Mouse (Mus musculus) heart, embryonic 16.5 days (tissue): ENCODE measurements around the gene Lrp6. TPM values are rescaled to one million over a fixed set of nuclear protein-coding genes. Genes with fewer than 3 reads are reported as not detected.

ENCODE experiments used
- ATAC-seq: fragments of 200-750 bp; cut with Nextera tagmentation; replicated peaks from 2 replicates; pipeline ENCODE4 v1.8.0; 2017; ENCODE audit warnings: moderate number of reproducible peaks; ENCODE audit not compliant: insufficient read depth, low FRiP score; ENCODE audit errors: extremely low read depth
- H3K27ac ChIP-seq: fragments of 300-500 bp; sonication (generic); 2 replicates; pipeline ENCODE4 v1.5.1; 2014; ENCODE audit warnings: mild to moderate bottlenecking, low read length, control low read depth, moderate library complexity
- H3K27me3 ChIP-seq: fragments of 300-500 bp; sonication (generic); 2 replicates; pipeline ENCODE4 v1.6.1; 2014; ENCODE audit warnings: low read length, mixed read lengths; ENCODE audit not compliant: control insufficient read depth, insufficient read depth
- H3K36me3 ChIP-seq: fragments of 300-500 bp; sonication (generic); 2 replicates; pipeline ENCODE4 v1.6.1; 2014; ENCODE audit not compliant: control insufficient read depth, insufficient read depth
- H3K4me1 ChIP-seq: fragments of 300-500 bp; sonication (generic); 2 replicates; pipeline ENCODE4 v1.6.1; 2014; ENCODE audit warnings: low read length, mixed read lengths; ENCODE audit not compliant: control insufficient read depth, insufficient read depth
- H3K4me2 ChIP-seq: fragments of 300-500 bp; sonication (generic); 2 replicates; pipeline ENCODE4 v1.6.1; 2014; ENCODE audit warnings: low read depth, mild to moderate bottlenecking, control low read depth, low read length
- H3K4me3 ChIP-seq: fragments of 300-500 bp; sonication (generic); 2 replicates; pipeline ENCODE4 v1.5.1; 2014; ENCODE audit warnings: mild to moderate bottlenecking, control low read depth, low read length
- H3K9ac ChIP-seq: fragments of 300-500 bp; sonication (generic); 2 replicates; pipeline ENCODE4 v1.6.1; 2014; ENCODE audit warnings: low read length, control low read depth
- H3K9me3 ChIP-seq: fragments of 300-500 bp; sonication (generic); replicated peaks from 2 replicates; pipeline ENCODE4 v1.6.1; 2016; ENCODE audit warnings: low read length; ENCODE audit not compliant: control insufficient read depth
- WGBS: fragments of 180-500 bp; shearing (Covaris S2); extraction: QIAGEN DNeasy Blood & Tissue Kit; methylation state at CpG from one replicate; pipeline ENCODE4 v1.1.7; 2014; 5-methylcytosine and 5-hydroxymethylcytosine counted together
- polyA plus RNA-seq: library from polyadenylated mRNA; unstranded; fragments of >200 nt; fragmentation: Nextera tagmentation; extraction: Ambion mirVana; gene quantifications from 2 replicates; pipeline ENCODE4 v1.2.1, GENCODE M21; 2015

The Lrp6 gene
- polyA plus RNA-seq, 1 experiment from 2014 or later: 21.1 TPM

- no peak overlapping the region for H3K27ac ChIP-seq
- no peaks in the 10 kb centered on the region for H3K27me3 ChIP-seq
- H3K4me1 ChIP-seq: no peaks in the 10 kb centered on the region
- H3K9me3 ChIP-seq: no peaks in the 10 kb centered on the region
- no peak overlapping the region for H3K4me3 ChIP-seq
- no peak overlapping the region for H3K9ac ChIP-seq
- H3K36me3 ChIP-seq: no peaks in the 10 kb centered on the region
- no peak overlapping the region for H3K4me2 ChIP-seq
- WGBS: 17% methylated on average over 3 of the region's 3 CpGs
- no peak for ATAC-seq
Measured at GRCm38 (mm10) chr6:134417886-134418285, 148.9 kb downstream of the Lrp6 start.

GRCm38 (mm10) chr6:134416556-134417105 is 150.1 kb downstream of the Lrp6 start:
- ATAC-seq: no peak
- WGBS: 73% methylated on average over 3 of the region's 3 CpGs
- Histone ChIP-seq H3K4me3 (no peak overlapping the region), H3K36me3 (no peaks in the 10 kb centered on the region), H3K4me1 (no peaks in the 10 kb centered on the region), H3K9ac (no peak overlapping the region), H3K9me3 (no peaks in the 10 kb centered on the region), H3K27ac (no peak overlapping the region), H3K4me2 (no peak overlapping the region), H3K27me3 (no peaks in the 10 kb centered on the region)

DNA sequence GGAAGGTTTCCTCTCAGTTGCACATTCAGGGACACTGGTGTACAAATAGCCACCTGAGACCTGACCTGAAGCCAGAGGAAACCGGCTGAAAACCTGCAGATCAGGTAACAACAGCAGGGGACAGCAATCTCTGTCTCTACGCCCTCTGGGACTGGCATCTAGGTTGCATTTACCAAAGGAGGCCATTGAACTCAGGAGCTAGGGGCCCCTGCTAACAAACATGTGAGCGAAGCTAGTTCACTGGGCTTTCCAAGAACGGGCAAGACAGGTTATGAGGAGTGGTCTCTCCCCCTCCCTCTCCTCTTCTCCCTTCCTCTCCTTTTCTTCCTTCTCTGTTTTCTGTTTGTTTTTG is 152.3 kb downstream of the Lrp6 start:
- Histone ChIP-seq H3K27me3 (no peaks in the 10 kb centered on the region), H3K4me1 (no peaks in the 10 kb centered on the region), H3K4me2 (peak overlapping the region; percentile 16), H3K9ac (no peak overlapping the region), H3K4me3 (peak overlapping the region; percentile 31), H3K27ac (no peak overlapping the region), H3K36me3 (no peaks in the 10 kb centered on the region), H3K9me3 (no peaks in the 10 kb centered on the region)
- no peak for ATAC-seq
- WGBS: 55% methylated on average over 4 of the region's 4 CpGs

DNA sequence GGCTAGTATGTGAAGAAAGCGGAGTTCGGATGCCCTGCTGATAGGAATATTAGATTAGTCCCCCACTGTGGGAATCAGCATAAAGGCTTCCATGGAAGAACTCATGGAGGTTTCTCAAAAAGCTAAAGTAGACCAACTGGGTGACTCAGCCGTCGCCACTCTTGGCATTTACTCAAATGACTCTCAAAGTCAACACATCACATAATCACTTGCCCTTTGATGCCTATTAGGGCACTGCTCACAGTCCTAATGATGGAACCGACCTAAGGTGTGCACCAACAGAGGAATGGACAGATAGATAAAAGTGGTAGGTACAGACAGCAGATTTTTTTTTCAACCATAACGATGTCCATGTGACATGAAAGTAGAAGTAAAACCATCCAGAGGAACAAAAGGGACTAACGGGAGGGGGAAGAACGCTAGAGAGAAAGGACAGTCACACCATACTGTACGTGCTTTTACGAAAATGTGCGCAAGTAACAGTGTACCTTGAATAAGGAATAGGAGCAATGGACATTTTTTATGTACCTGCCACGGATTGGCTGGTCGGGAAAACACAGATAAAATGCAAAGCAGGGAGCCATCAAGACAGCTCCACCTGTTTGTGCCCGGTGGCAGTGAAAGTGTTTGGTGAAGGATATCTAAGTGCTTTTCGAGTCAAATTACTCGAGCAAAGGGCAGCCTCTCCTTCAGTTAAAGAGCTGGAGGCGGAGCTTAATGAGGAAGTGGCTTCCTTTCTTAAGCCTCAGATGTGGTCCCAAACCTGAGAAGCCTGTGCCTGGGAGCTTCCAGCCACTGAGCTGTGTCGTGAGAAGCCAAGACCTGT is 152.8 kb downstream of the Lrp6 start:
- H3K27me3 ChIP-seq: no peaks in the 10 kb centered on the region
- H3K36me3 ChIP-seq: no peaks in the 10 kb centered on the region
- no peaks in the 10 kb centered on the region for H3K4me1 ChIP-seq
- H3K4me3 ChIP-seq: peak overlapping the region; percentile 31
- ATAC-seq: peak; percentile 54
- 50% methylated on average over 18 of the region's 18 CpGs for WGBS
- H3K9me3 ChIP-seq: no peaks in the 10 kb centered on the region
- peak overlapping the region; percentile 16 for H3K4me2 ChIP-seq
- H3K9ac ChIP-seq: no peak overlapping the region
- H3K27ac ChIP-seq: no peak overlapping the region

GRCm38 (mm10) chr6:134407226-134407625 is 159.5 kb downstream of the Lrp6 start:
- Histone ChIP-seq H3K9me3 (no peaks in the 10 kb centered on the region), H3K27me3 (no peaks in the 10 kb centered on the region), H3K4me2 (no peak overlapping the region), H3K36me3 (no peaks in the 10 kb centered on the region), H3K4me1 (no peaks in the 10 kb centered on the region), H3K9ac (no peak overlapping the region), H3K4me3 (no peak overlapping the region), H3K27ac (no peak overlapping the region)
- WGBS: 57% methylated on average over 5 of the region's 5 CpGs
- ATAC-seq: no peak

DNA sequence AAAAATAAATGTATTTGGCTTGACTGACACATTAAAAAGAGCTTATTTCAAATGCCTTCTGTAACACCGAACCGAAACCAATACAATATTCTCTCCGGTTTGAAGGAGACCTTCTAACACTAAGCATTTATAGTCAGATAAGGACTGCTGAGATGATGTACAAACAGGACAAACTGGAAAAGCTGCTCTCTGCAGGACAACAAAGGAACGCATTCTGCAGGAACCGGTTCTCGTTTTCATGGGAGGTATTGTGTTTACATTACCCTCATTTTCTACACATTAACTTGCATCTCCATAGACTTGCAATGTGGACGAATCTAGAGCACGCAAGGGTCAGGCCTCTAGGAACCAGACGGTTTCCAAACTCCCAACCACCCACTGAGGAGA is 163.1 kb downstream of the Lrp6 start:
- no peak overlapping the region for H3K4me3 ChIP-seq
- no peak overlapping the region for H3K27ac ChIP-seq
- no peak overlapping the region for H3K4me2 ChIP-seq
- no peaks in the 10 kb centered on the region for H3K4me1 ChIP-seq
- H3K27me3 ChIP-seq: no peaks in the 10 kb centered on the region
- H3K9ac ChIP-seq: no peak overlapping the region
- H3K9me3 ChIP-seq: no peaks in the 10 kb centered on the region
- WGBS: 74% methylated on average over 9 of the region's 9 CpGs
- no peaks in the 10 kb centered on the region for H3K36me3 ChIP-seq
- ATAC-seq: no peak

GRCm38 (mm10) chr6:134402914-134403683 is 163.7 kb downstream of the Lrp6 start:
- Histone ChIP-seq H3K27ac (no peak overlapping the region), H3K36me3 (no peaks in the 10 kb centered on the region), H3K27me3 (no peaks in the 10 kb centered on the region), H3K4me1 (no peaks in the 10 kb centered on the region), H3K4me3 (no peak overlapping the region), H3K9me3 (no peaks in the 10 kb centered on the region), H3K4me2 (peak overlapping the region; percentile 18; the same call in 1 of the 2 replicates), H3K9ac (no peak overlapping the region)
- 39% methylated on average over 16 of the region's 16 CpGs for WGBS
- ATAC-seq: no peak
